In genomic region chr8:108690576-108691455, GRCm38 (mm10) we compare ENCODE assay signal across 8 mouse cellular contexts.
DNase-seq lines count a peak whose midpoint lies in the region; ATAC-seq lines count a peak whose summit lies in the region.

No protein-coding gene starts in this region.

- peaks cover 9% of the 10 kb centered on the region for H3K27me3 ChIP-seq in embryonic facial prominence, embryonic 11.5 days (ENCODE audit: control insufficient read depth, insufficient read depth, low read length)
- peaks cover 34% of the 10 kb centered on the region for H3K27me3 ChIP-seq in hindbrain, embryonic 12.5 days

- no peak for ATAC-seq in embryonic facial prominence, embryonic 11.5 days (replicated peaks; ENCODE audit: insufficient number of reproducible peaks, low FRiP score, low TSS enrichment, low read depth)
- ATAC-seq in hindbrain, embryonic 12.5 days (ENCODE audit: low FRiP score), result no peak

- H3K9me3 ChIP-seq in embryonic facial prominence, embryonic 11.5 days (replicated peaks; ENCODE audit: control insufficient read depth, low read length), result no peaks in the 10 kb centered on the region
- H3K9me3 ChIP-seq in hindbrain, embryonic 12.5 days (replicated peaks), result no peaks in the 10 kb centered on the region

- H3K4me1 ChIP-seq in embryonic facial prominence, embryonic 11.5 days (ENCODE audit: control insufficient read depth, insufficient read depth, low read length), result peaks cover 3% of the 10 kb centered on the region; the same call in 1 of the 2 replicates
- peaks cover 32% of the 10 kb centered on the region for H3K4me1 ChIP-seq in hindbrain, embryonic 12.5 days

- H3K4me3 ChIP-seq in embryonic facial prominence, embryonic 11.5 days (ENCODE audit: low read depth, low read length), result no peak overlapping the region
- no peak overlapping the region for H3K4me3 ChIP-seq in hindbrain, embryonic 12.5 days

- 29% methylated on average over 14 of the region's 14 CpGs for WGBS in embryonic facial prominence, embryonic 11.5 days
- WGBS in hindbrain, embryonic 12.5 days, result 27% methylated on average over 14 of the region's 14 CpGs

- H3K36me3 ChIP-seq in embryonic facial prominence, embryonic 11.5 days (replicated peaks; ENCODE audit: control insufficient read depth, insufficient read depth, low read depth, low read length), result no peaks in the 10 kb centered on the region
- H3K36me3 ChIP-seq in hindbrain, embryonic 12.5 days, result no peaks in the 10 kb centered on the region

- DNase-seq in left cerebral cortex, postnatal 14 days (ENCODE audit: low spot score in 2 of 2), result peak; percentile 30 to 32
- no peak for DNase-seq in left cerebral cortex, adult 8-10 months (ENCODE audit: low spot score in 2 of 2)
- DNase-seq in embryonic facial prominence, embryonic 11.5 days (ENCODE audit: low spot score), result peak; percentile 36
- DNase-seq in lung, postnatal 4 days, result peak; percentile 33 to 62
- no peak for DNase-seq in urinary bladder, postnatal 36 days (ENCODE audit: low spot score in 2 of 2)
- DNase-seq in urinary bladder, postnatal 25 days (ENCODE audit: low spot score), result no peak
- no peak for DNase-seq in cerebellum, adult 11 months

- H3K9ac ChIP-seq in embryonic facial prominence, embryonic 11.5 days (replicated peaks; ENCODE audit: low read length), result no peak overlapping the region
- no peak overlapping the region; the same call in 1 of the 2 replicates for H3K9ac ChIP-seq in hindbrain, embryonic 12.5 days

- intact Hi-C loops in left cerebral cortex, postnatal 14 days (cut with DNase I), result no loop called here

- peak overlapping the region; percentile 15; the same call in 1 of the 2 replicates for H3K4me2 ChIP-seq in embryonic facial prominence, embryonic 11.5 days (ENCODE audit: low read depth, low read length)
- H3K4me2 ChIP-seq in hindbrain, embryonic 12.5 days (replicated peaks), result peak overlapping the region; percentile 50

- no peak overlapping the region for H3K27ac ChIP-seq in embryonic facial prominence, embryonic 11.5 days (replicated peaks; ENCODE audit: low read depth, low read length)
- peak overlapping the region; percentile 88 for H3K27ac ChIP-seq in hindbrain, embryonic 12.5 days

Comparison
In these comparisons a context has a peak if more than half of its experiments do, and no peak if none do; other contexts are left out.
1. DNase-seq: peak in left cerebral cortex, postnatal 14 days (2 of 2), embryonic facial prominence, embryonic 11.5 days (single experiment) and lung, postnatal 4 days (2 of 2); none in left cerebral cortex, adult 8-10 months (0 of 2), urinary bladder, postnatal 36 days (0 of 2), urinary bladder, postnatal 25 days (single experiment) and cerebellum, adult 11 months (single experiment).